Mouse (Mus musculus) left cerebral cortex, postnatal 25 days (tissue): ENCODE results near the gene Tgfbr2. TPM values are rescaled to one million over a fixed set of nuclear protein-coding genes. Genes with fewer than 3 reads are reported as not detected.
A peak's percentile ranks its signal among the peaks of the same experiment; 100 is the strongest.

ENCODE experiments used
- DNase-seq, 2 experiments: peaks; one replicate each; pipeline ENCODE4 v3.0.0; 2022; ENCODE audit warnings: low spot score in 2 of 2, mixed read lengths in 1 of 2
- intact Hi-C: fragments of 180-260 bp; cut with DNase I; formaldehyde crosslinking; loops from one replicate; pipeline ENCODE4 v1.15.1; 2025
- total RNA-seq, 2 experiments: library from RNA; stranded (reverse); gene quantifications; 2 replicates each; pipeline ENCODE4 v1.2.3; 2021

The Tgfbr2 gene
- total RNA-seq, 2 experiments from 2014 or later, result 13.1 to 13.8 TPM

GRCm38 (mm10) chr9:116163883-116164282, 11.3 kb downstream of the Tgfbr2 start:
- intact Hi-C loops, result no loop called here
- DNase-seq, result no peak

- intact Hi-C loops, result no loop called here
- DNase-seq, result peak in 1 of 2 experiments; percentile 32
Observed at GRCm38 (mm10) chr9:116162866-116163374, 12.2 kb downstream of the Tgfbr2 start.

GRCm38 (mm10) chr9:116160860-116161259, 14.3 kb downstream of the Tgfbr2 start:
- DNase-seq, result no peak

GRCm38 (mm10) chr9:116160067-116160466, 15.1 kb downstream of the Tgfbr2 start:
- DNase-seq, result no peak
- intact Hi-C loops, result no loop called here

More at GRCm38 (mm10) chr9:116160860-116161259, 14.3 kb downstream of the Tgfbr2 start:
- intact Hi-C loops, result no loop called here

- no peak for DNase-seq
- intact Hi-C loops, result no loop called here
Observed at GRCm38 (mm10) chr9:116156501-116156900, 18.7 kb downstream of the Tgfbr2 start.

GRCm38 (mm10) chr9:116152878-116153277, 22.3 kb downstream of the Tgfbr2 start:
- intact Hi-C loops, result no loop called here
- DNase-seq, result peak in 1 of 2 experiments; percentile 75

GRCm38 (mm10) chr9:116150725-116151396, 24.3 kb downstream of the Tgfbr2 start:
- intact Hi-C loops, result no loop called here
- DNase-seq, result no peak

- DNase-seq, result no peak
- intact Hi-C loops, result no loop called here
Observed at GRCm38 (mm10) chr9:116148809-116149208, 26.4 kb downstream of the Tgfbr2 start.

GRCm38 (mm10) chr9:116146235-116146634, 28.9 kb downstream of the Tgfbr2 start:
- DNase-seq, result no peak
- intact Hi-C loops, result no loop called here

GRCm38 (mm10) chr9:116145231-116145641, 29.9 kb downstream of the Tgfbr2 start:
- intact Hi-C loops, result no loop called here
- peak in 1 of 2 experiments; percentile 49 for DNase-seq

GRCm38 (mm10) chr9:116140422-116140821, 34.7 kb downstream of the Tgfbr2 start:
- intact Hi-C loops, result no loop called here
- DNase-seq, result no peak

- no peak for DNase-seq
- intact Hi-C loops, result no loop called here
Observed at GRCm38 (mm10) chr9:116139549-116139948, 35.6 kb downstream of the Tgfbr2 start.

GRCm38 (mm10) chr9:116138595-116139134, 36.5 kb downstream of the Tgfbr2 start:
- intact Hi-C loops, result no loop called here

GRCm38 (mm10) chr9:116137645-116138044, 37.5 kb downstream of the Tgfbr2 start:
- intact Hi-C loops, result no loop called here
- DNase-seq, result no peak

More at GRCm38 (mm10) chr9:116138595-116139134, 36.5 kb downstream of the Tgfbr2 start:
- DNase-seq, result peak; percentile 42 to 75

- no peak for DNase-seq
- intact Hi-C loops, result no loop called here
Observed at GRCm38 (mm10) chr9:116136811-116137210, 38.3 kb downstream of the Tgfbr2 start.

GRCm38 (mm10) chr9:116136146-116136545, 39.0 kb downstream of the Tgfbr2 start:
- intact Hi-C loops, result no loop called here
- no peak for DNase-seq

- DNase-seq, result no peak
- intact Hi-C loops, result no loop called here
Observed at GRCm38 (mm10) chr9:116134488-116134887, 40.7 kb downstream of the Tgfbr2 start.

GRCm38 (mm10) chr9:116133312-116133980, 41.7 kb downstream of the Tgfbr2 start:
- DNase-seq, result peak in 1 of 2 experiments; percentile 13
- intact Hi-C loops, result no loop called here

- no peak for DNase-seq
- intact Hi-C loops, result no loop called here
Observed at GRCm38 (mm10) chr9:116128886-116129285, 46.3 kb downstream of the Tgfbr2 start.

GRCm38 (mm10) chr9:116128311-116128710, 46.8 kb downstream of the Tgfbr2 start:
- DNase-seq, result no peak
- intact Hi-C loops, result no loop called here

GRCm38 (mm10) chr9:116126494-116126893, 48.7 kb downstream of the Tgfbr2 start:
- DNase-seq, result no peak
- intact Hi-C loops, result no loop called here
